Mouse (Mus musculus): Measurements from ENCODE around the gene Gm20388. TPM values are rescaled to one million over a fixed set of nuclear protein-coding genes. Genes with fewer than 3 reads are reported as not detected.
A peak's percentile ranks its signal among the peaks of the same experiment; 100 is the strongest.
"Not testable (repeated sequence)": the region's sequence is repeated elsewhere in the genome, so short reads cannot be mapped to it uniquely, and the experiment has no call there.

Gm20388 gene
- polyA plus RNA-seq, 2 experiments, result 8.5 TPM; not detected in 1

- Histone ChIP-seq H3K4me3 (ENCODE audit: insufficient read depth in 1 of 2, low read depth in 2 of 2, low read length in 2 of 2) (no peak overlapping the region), H3K27me3 (ENCODE audit: control insufficient read depth, insufficient read depth, low read length) (no peaks in the 10 kb centered on the region), H3K4me1 (replicated peaks; ENCODE audit: control insufficient read depth in 2 of 2, insufficient read depth in 2 of 2, low read length in 1 of 2) (0 out of 4 replicates have a peak, but pooled peaks cover 0 to 3% of the 10 kb centered on the region in 2 experiments), H3K27ac (no peak overlapping the region), H3K4me2 (ENCODE audit: low read depth) (no peak overlapping the region), H3K36me3 (replicated peaks; ENCODE audit: control insufficient read depth, insufficient read depth, low read depth) (no peaks in the 10 kb centered on the region), H3K9ac (replicated peaks) (no peak overlapping the region), H3K9me3 (ENCODE audit: control insufficient read depth, low read length) (no peaks in the 10 kb centered on the region)
- TF ChIP-seq CTCF (IDR thresholded peaks at IDR 0.05; ENCODE audit: low read depth), result no peak
- TF ChIP-seq EP300 (IDR thresholded peaks at IDR 0.05; ENCODE audit: low read depth), result no peak
- ATAC-seq (ENCODE audit: insufficient read depth), result no peak
- WGBS (ENCODE audit: insufficient replicate concordance), result 51% methylated on average over 15 of the region's 15 CpGs
- DNase-seq (ENCODE audit: low read depth in 3 of 3, low spot score in 3 of 3), result no peak
Measured at GRCm38 (mm10) chr8:120715996-120716680, 805.5 kb downstream of the Gm20388 start.

- 48% methylated on average over 19 of the region's 19 CpGs for WGBS (ENCODE audit: insufficient replicate concordance)
- Histone ChIP-seq H3K36me3 (replicated peaks; ENCODE audit: control insufficient read depth, insufficient read depth, low read depth) (no peaks in the 10 kb centered on the region), H3K4me3 (ENCODE audit: insufficient read depth in 1 of 2, low read depth in 2 of 2, low read length in 2 of 2) (no peak overlapping the region), H3K9ac (replicated peaks) (no peak overlapping the region), H3K27ac (no peak overlapping the region), H3K9me3 (ENCODE audit: control insufficient read depth, low read length) (no peaks in the 10 kb centered on the region), H3K4me1 (replicated peaks; ENCODE audit: control insufficient read depth in 2 of 2, insufficient read depth in 2 of 2, low read length in 1 of 2) (0 out of 4 replicates have a peak, but pooled peaks cover 0 to 3% of the 10 kb centered on the region in 2 experiments), H3K27me3 (ENCODE audit: control insufficient read depth, insufficient read depth, low read length) (no peaks in the 10 kb centered on the region), H3K4me2 (ENCODE audit: low read depth) (no peak overlapping the region)
- DNase-seq (ENCODE audit: low read depth in 3 of 3, low spot score in 3 of 3) (no peak), ATAC-seq (ENCODE audit: insufficient read depth) (no peak)
- TF ChIP-seq EP300 (IDR thresholded peaks at IDR 0.05; ENCODE audit: low read depth), result no peak
- no peak for TF ChIP-seq CTCF (IDR thresholded peaks at IDR 0.05; ENCODE audit: low read depth)
Measured at GRCm38 (mm10) chr8:120719586-120720236, 809.1 kb downstream of the Gm20388 start.

- Histone ChIP-seq H3K27ac (no peak overlapping the region), H3K9ac (replicated peaks) (no peak overlapping the region), H3K27me3 (ENCODE audit: control insufficient read depth, insufficient read depth, low read length) (no peaks in the 10 kb centered on the region), H3K9me3 (ENCODE audit: control insufficient read depth, low read length) (no peaks in the 10 kb centered on the region), H3K36me3 (replicated peaks; ENCODE audit: control insufficient read depth, insufficient read depth, low read depth) (no peaks in the 10 kb centered on the region), H3K4me1 (replicated peaks; ENCODE audit: control insufficient read depth in 2 of 2, insufficient read depth in 2 of 2, low read length in 1 of 2) (no peaks in the 10 kb centered on the region; a peak in 1 of 4 replicates), H3K4me3 (ENCODE audit: insufficient read depth in 1 of 2, low read depth in 2 of 2, low read length in 2 of 2) (no peak overlapping the region), H3K4me2 (ENCODE audit: low read depth) (no peak overlapping the region)
- 49% methylated on average over 6 of the region's 6 CpGs for WGBS (ENCODE audit: insufficient replicate concordance)
- TF ChIP-seq EP300 (IDR thresholded peaks at IDR 0.05; ENCODE audit: low read depth) (no peak), CTCF (IDR thresholded peaks at IDR 0.05; ENCODE audit: low read depth) (peak; percentile 61)
- no peak for DNase-seq (ENCODE audit: low read depth in 3 of 3, low spot score in 3 of 3)
- ATAC-seq (ENCODE audit: insufficient read depth), result no peak
Measured at GRCm38 (mm10) chr8:120723025-120723424, 812.4 kb downstream of the Gm20388 start.

GRCm38 (mm10) chr8:120724096-120724495 is 813.5 kb downstream of the Gm20388 start:
- H3K36me3 ChIP-seq (replicated peaks; ENCODE audit: control insufficient read depth, insufficient read depth, low read depth); H3K9me3 ChIP-seq (ENCODE audit: control insufficient read depth, low read length); H3K4me1 ChIP-seq (replicated peaks; ENCODE audit: control insufficient read depth in 2 of 2, insufficient read depth in 2 of 2, low read length in 1 of 2); H3K27me3 ChIP-seq (ENCODE audit: control insufficient read depth, insufficient read depth, low read length); DNase-seq (ENCODE audit: low read depth in 3 of 3, low spot score in 3 of 3); H3K27ac ChIP-seq; H3K4me2 ChIP-seq (ENCODE audit: low read depth); H3K4me3 ChIP-seq (ENCODE audit: insufficient read depth in 1 of 2, low read depth in 2 of 2, low read length in 2 of 2); ATAC-seq (ENCODE audit: insufficient read depth); H3K9ac ChIP-seq (replicated peaks): not testable (repeated sequence)
- WGBS (ENCODE audit: insufficient replicate concordance), result 66% methylated on average over 2 of the region's 4 CpGs
- TF ChIP-seq CTCF (IDR thresholded peaks at IDR 0.05; ENCODE audit: low read depth), result peak; percentile 56

- Histone ChIP-seq H3K27ac (no peak overlapping the region), H3K4me2 (ENCODE audit: low read depth) (no peak overlapping the region), H3K27me3 (ENCODE audit: control insufficient read depth, insufficient read depth, low read length) (no peaks in the 10 kb centered on the region), H3K4me1 (replicated peaks; ENCODE audit: control insufficient read depth in 2 of 2, insufficient read depth in 2 of 2, low read length in 1 of 2) (peaks cover 0 to 6% of the 10 kb centered on the region in 2 experiments; a peak in 2 of 4 replicates), H3K9me3 (ENCODE audit: control insufficient read depth, low read length) (no peaks in the 10 kb centered on the region), H3K9ac (replicated peaks) (no peak overlapping the region), H3K4me3 (ENCODE audit: insufficient read depth in 1 of 2, low read depth in 2 of 2, low read length in 2 of 2) (no peak overlapping the region), H3K36me3 (replicated peaks; ENCODE audit: control insufficient read depth, insufficient read depth, low read depth) (no peaks in the 10 kb centered on the region)
- ATAC-seq (ENCODE audit: insufficient read depth) (no peak), DNase-seq (ENCODE audit: low read depth in 3 of 3, low spot score in 3 of 3) (no peak)
- 46% methylated on average over 17 of the region's 17 CpGs for WGBS (ENCODE audit: insufficient replicate concordance)
- TF ChIP-seq EP300 (IDR thresholded peaks at IDR 0.05; ENCODE audit: low read depth) (no peak), CTCF (IDR thresholded peaks at IDR 0.05; ENCODE audit: low read depth) (no peak)
Measured at GRCm38 (mm10) chr8:120724816-120725575, 814.4 kb downstream of the Gm20388 start.

Data from liver, embryonic 14.5 days (tissue).